Mouse (Mus musculus): ENCODE results near the gene Pitpnc1. TPM values are rescaled to one million over a fixed set of nuclear protein-coding genes. Genes with fewer than 3 reads are reported as not detected.

Gene Pitpnc1
- polyA plus RNA-seq, 1 experiment, result 0.74 TPM

GRCm38 (mm10) chr11:107337391-107338148 is 132.9 kb downstream of the Pitpnc1 start:
- Histone ChIP-seq H3K4me2 (ENCODE audit: low read depth) (no peak overlapping the region), H3ac (ENCODE audit: control insufficient read depth, insufficient read length) (no peak overlapping the region), H3K36me3 (ENCODE audit: control insufficient read depth, insufficient read depth) (no peaks in the 10 kb centered on the region), H3K27me3 (ENCODE audit: control insufficient read depth, insufficient read depth, insufficient read length) (peaks cover 4% of the 10 kb centered on the region), H3K4me3 (no peak overlapping the region), H3K79me2 (ENCODE audit: control insufficient read depth, insufficient read depth) (no peaks in the 10 kb centered on the region)
- TF ChIP-seq CEBPB (IDR thresholded peaks at IDR 0.05; ENCODE audit: insufficient read depth, poor library complexity, severe bottlenecking), result no peak
- no peak for TF ChIP-seq POLR2A (IDR thresholded peaks at IDR 0.05; ENCODE audit: insufficient read length, low read depth)
- no peak for TF ChIP-seq REST (IDR thresholded peaks at IDR 0.05; ENCODE audit: insufficient read depth, insufficient read length)
- TF ChIP-seq USF1 (IDR thresholded peaks at IDR 0.05; ENCODE audit: low read depth), result no peak
- no peak for TF ChIP-seq MYOG (IDR thresholded peaks at IDR 0.05; ENCODE audit: control insufficient read depth in 1 of 3, insufficient read depth in 1 of 3, insufficient read length in 2 of 3, low read depth in 2 of 3)

GRCm38 (mm10) chr11:107335756-107336155 is 134.7 kb downstream of the Pitpnc1 start:
- Histone ChIP-seq H3K4me3 (no peak overlapping the region), H3K4me2 (ENCODE audit: low read depth) (no peak overlapping the region)

GRCm38 (mm10) chr11:107334849-107335484 is 135.5 kb downstream of the Pitpnc1 start:
- H3K79me2 ChIP-seq (ENCODE audit: control insufficient read depth, insufficient read depth), result no peaks in the 10 kb centered on the region
- H3ac ChIP-seq (ENCODE audit: control insufficient read depth, insufficient read length), result no peak overlapping the region
- TF ChIP-seq TCF3 (IDR thresholded peaks at IDR 0.05; ENCODE audit: insufficient read length, low read depth) (no peak), POLR2A (IDR thresholded peaks at IDR 0.05; ENCODE audit: insufficient read length, low read depth) (no peak), MYOG (IDR thresholded peaks at IDR 0.05; ENCODE audit: control insufficient read depth in 1 of 3, insufficient read depth in 1 of 3, insufficient read length in 2 of 3, low read depth in 2 of 3) (no peak), E2F4 (IDR thresholded peaks at IDR 0.05; ENCODE audit: insufficient read depth) (no peak), SRF (IDR thresholded peaks at IDR 0.05; ENCODE audit: control insufficient read depth, insufficient read length, low read depth) (no peak), POLR2AphosphoS2 (IDR thresholded peaks at IDR 0.05; ENCODE audit: insufficient read length, low read depth) (no peak), REST (IDR thresholded peaks at IDR 0.05; ENCODE audit: insufficient read depth, insufficient read length) (no peak), USF1 (IDR thresholded peaks at IDR 0.05; ENCODE audit: low read depth) (no peak), MAX (IDR thresholded peaks at IDR 0.05; ENCODE audit: low read depth) (no peak), MYOD1 (IDR thresholded peaks at IDR 0.05; ENCODE audit: control insufficient read depth in 1 of 3, insufficient read length in 2 of 3, low read depth in 2 of 3) (no peak), CEBPB (IDR thresholded peaks at IDR 0.05; ENCODE audit: insufficient read depth, poor library complexity, severe bottlenecking) (no peak), TCF12 (IDR thresholded peaks at IDR 0.05; ENCODE audit: insufficient read depth, poor library complexity, severe bottlenecking) (no peak)
- peak overlapping the region; percentile 29 for H3K4me2 ChIP-seq (ENCODE audit: low read depth)
- no peaks in the 10 kb centered on the region for H3K27me3 ChIP-seq (ENCODE audit: control insufficient read depth, insufficient read depth, insufficient read length)
- no peaks in the 10 kb centered on the region for H3K36me3 ChIP-seq (ENCODE audit: control insufficient read depth, insufficient read depth)
- H3K4me3 ChIP-seq, result no peak overlapping the region

More at GRCm38 (mm10) chr11:107335756-107336155, 134.7 kb downstream of the Pitpnc1 start:
- no peak for TF ChIP-seq USF1 (IDR thresholded peaks at IDR 0.05; ENCODE audit: low read depth)
- TF ChIP-seq SRF (IDR thresholded peaks at IDR 0.05; ENCODE audit: control insufficient read depth, insufficient read length, low read depth), result no peak
- no peak for TF ChIP-seq POLR2AphosphoS2 (IDR thresholded peaks at IDR 0.05; ENCODE audit: insufficient read length, low read depth)
- Histone ChIP-seq H3K36me3 (ENCODE audit: control insufficient read depth, insufficient read depth) (no peaks in the 10 kb centered on the region), H3K27me3 (ENCODE audit: control insufficient read depth, insufficient read depth, insufficient read length) (no peaks in the 10 kb centered on the region), H3ac (ENCODE audit: control insufficient read depth, insufficient read length) (no peak overlapping the region), H3K79me2 (ENCODE audit: control insufficient read depth, insufficient read depth) (no peaks in the 10 kb centered on the region)

GRCm38 (mm10) chr11:107332905-107333304 is 137.6 kb downstream of the Pitpnc1 start:
- H3K79me2 ChIP-seq (ENCODE audit: control insufficient read depth, insufficient read depth), result no peaks in the 10 kb centered on the region
- H3ac ChIP-seq (ENCODE audit: control insufficient read depth, insufficient read length), result no peak overlapping the region
- no peaks in the 10 kb centered on the region for H3K36me3 ChIP-seq (ENCODE audit: control insufficient read depth, insufficient read depth)
- H3K4me3 ChIP-seq, result no peak overlapping the region
- H3K27me3 ChIP-seq (ENCODE audit: control insufficient read depth, insufficient read depth, insufficient read length), result no peaks in the 10 kb centered on the region
- H3K4me2 ChIP-seq (ENCODE audit: low read depth), result no peak overlapping the region
- TF ChIP-seq USF1 (IDR thresholded peaks at IDR 0.05; ENCODE audit: low read depth) (no peak), REST (IDR thresholded peaks at IDR 0.05; ENCODE audit: insufficient read depth, insufficient read length) (no peak), POLR2AphosphoS2 (IDR thresholded peaks at IDR 0.05; ENCODE audit: insufficient read length, low read depth) (no peak)

- Histone ChIP-seq H3K27me3 (ENCODE audit: control insufficient read depth, insufficient read depth, insufficient read length) (no peaks in the 10 kb centered on the region), H3K4me3 (no peak overlapping the region), H3K4me2 (ENCODE audit: low read depth) (no peak overlapping the region), H3ac (ENCODE audit: control insufficient read depth, insufficient read length) (no peak overlapping the region), H3K36me3 (ENCODE audit: control insufficient read depth, insufficient read depth) (no peaks in the 10 kb centered on the region), H3K79me2 (ENCODE audit: control insufficient read depth, insufficient read depth) (no peaks in the 10 kb centered on the region)
- TF ChIP-seq MYOG (IDR thresholded peaks at IDR 0.05; ENCODE audit: control insufficient read depth in 1 of 3, insufficient read depth in 1 of 3, insufficient read length in 2 of 3, low read depth in 2 of 3) (no peak), MAX (IDR thresholded peaks at IDR 0.05; ENCODE audit: low read depth) (no peak), MYOD1 (IDR thresholded peaks at IDR 0.05; ENCODE audit: control insufficient read depth in 1 of 3, insufficient read length in 2 of 3, low read depth in 2 of 3) (no peak)
Observed at GRCm38 (mm10) chr11:107332332-107332731, 138.2 kb downstream of the Pitpnc1 start.
